Mouse (Mus musculus) left cerebral cortex, postnatal 10 days (tissue): ENCODE data around the gene Klhdc1. TPM values are rescaled to one million over a fixed set of nuclear protein-coding genes. Genes with fewer than 3 reads are reported as not detected.

Experiments used
- DNase-seq, 2 experiments: peaks; one replicate each; pipeline ENCODE4 v3.0.0; 2021 to 2022; ENCODE audit warnings: low spot score in 2 of 2, mixed read lengths in 1 of 2; ENCODE audit errors: extremely low spot score in 1 of 2
- intact Hi-C: fragments of 180-260 bp; cut with DNase I; formaldehyde crosslinking; loops from one replicate; pipeline ENCODE4 v1.15.1; 2025
- total RNA-seq, 2 experiments: library from RNA; stranded (reverse); gene quantifications; 2 replicates each; pipeline ENCODE4 v1.2.3; 2021

The Klhdc1 gene
- total RNA-seq, 2 experiments from 2014 or later: 15.0 to 16.7 TPM

DNA sequence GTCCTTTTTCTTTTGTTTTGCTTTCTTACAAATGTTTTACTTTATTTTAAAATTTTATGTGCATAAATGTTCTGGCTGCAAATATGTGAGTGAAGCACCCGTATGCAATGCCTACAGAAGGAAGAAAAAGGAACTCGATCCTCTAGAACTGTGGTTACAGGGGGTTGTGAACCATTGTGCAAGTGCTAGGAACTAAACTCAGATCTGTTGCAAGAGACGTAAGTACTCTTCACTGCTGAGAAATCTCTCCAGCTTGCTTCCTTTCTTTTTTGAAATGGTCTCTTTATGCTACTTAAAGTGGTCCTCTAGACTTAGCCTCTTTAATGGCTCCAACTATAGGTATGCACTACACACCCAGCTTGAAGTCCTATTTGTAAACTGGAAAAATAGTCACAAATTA is 90.2 kb downstream of the Klhdc1 start:
- no peak for DNase-seq
- intact Hi-C loops: no loop called here

DNA sequence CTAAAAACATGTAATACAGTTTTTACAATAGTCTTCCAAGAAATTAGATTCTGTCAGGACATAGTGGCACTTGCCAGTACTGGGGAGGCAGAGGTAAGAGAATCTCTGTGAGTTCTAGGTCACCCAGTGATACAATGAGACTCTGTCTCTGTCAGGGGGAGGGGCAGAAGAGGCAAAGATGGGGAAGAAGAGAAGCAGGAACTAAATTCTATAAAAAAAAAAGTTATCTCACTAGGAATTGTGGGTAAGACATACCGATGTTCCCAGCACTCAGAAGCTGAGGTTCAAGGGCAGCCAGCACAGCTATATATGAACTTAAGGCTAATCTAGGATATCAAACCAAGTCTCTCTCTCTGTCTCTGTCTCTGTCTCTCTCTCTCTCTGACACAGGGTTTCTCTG is 91.2 kb downstream of the Klhdc1 start:
- intact Hi-C loops: no loop called here

DNA sequence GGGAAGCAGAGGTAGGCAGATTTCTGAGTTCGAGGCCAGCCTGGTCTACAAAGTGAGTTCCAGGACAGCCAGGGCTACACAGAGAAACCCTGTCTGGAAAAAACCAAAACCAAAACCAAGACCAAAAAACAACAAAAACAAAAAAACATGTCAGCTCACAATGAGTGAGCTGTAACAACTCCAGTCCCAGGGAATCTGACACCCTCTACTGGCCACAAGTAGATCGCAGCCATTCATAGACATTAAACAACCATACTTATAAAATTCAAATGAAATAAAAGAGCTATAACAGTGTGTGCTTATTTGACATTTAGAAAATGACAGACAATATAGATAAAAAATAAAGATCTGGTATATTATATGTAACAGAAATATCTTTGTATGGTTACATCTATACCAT is 92.6 kb downstream of the Klhdc1 start:
- no peak for DNase-seq
- intact Hi-C loops: no loop called here

More for the DNA sequence above, 91.2 kb downstream of the Klhdc1 start:
- no peak for DNase-seq

Other genes with a start within 250 kb of the Klhdc1 start
- 1,000 to 10,000 TPM; 1,162 to 1,211 TPM for gene Rps29, start 82.0 kb upstream of the Klhdc1 start, total RNA-seq
- under 1 TPM in 1 of 2 experiments, not detected in 1; 0.22 TPM for gene Lrr1, start 72.4 kb upstream of the Klhdc1 start, total RNA-seq
- 100 to 1,000 TPM; 205 to 218 TPM for gene Rpl36al, start 57.1 kb upstream of the Klhdc1 start, total RNA-seq
- gene Mgat2, start 57.0 kb upstream of the Klhdc1 start, total RNA-seq: 10 to 100 TPM; 33.6 to 35.6 TPM
- 1 to 10 TPM; 5.7 to 7.1 TPM for gene Gm49383, start 44.1 kb upstream of the Klhdc1 start, total RNA-seq
- 1 to 10 TPM; 1.9 to 2.8 TPM for gene Dnaaf2, start 42.7 kb upstream of the Klhdc1 start, total RNA-seq
- gene Gm49384, start 36.9 kb upstream of the Klhdc1 start, total RNA-seq: 1 to 10 TPM; 3.0 to 4.9 TPM
- 1 to 10 TPM; 1.2 to 1.7 TPM for gene Pole2, start 13.0 kb upstream of the Klhdc1 start, total RNA-seq
- 100 to 1,000 TPM; 140 to 143 TPM for gene Klhdc2, start 55.5 kb downstream of the Klhdc1 start, total RNA-seq
- gene Nemf, start 116.0 kb downstream of the Klhdc1 start, total RNA-seq: 10 to 100 TPM; 38.2 to 40.8 TPM
- 10 to 100 TPM; 61.6 to 62.8 TPM for gene Arf6, start 131.0 kb downstream of the Klhdc1 start, total RNA-seq
- gene Gm9887, start 131.3 kb downstream of the Klhdc1 start, total RNA-seq: 1 to 10 TPM; 1.4 to 1.6 TPM